Mouse (Mus musculus): ENCODE data around the gene Haus2. TPM values are rescaled to one million over a fixed set of nuclear protein-coding genes. Genes with fewer than 3 reads are reported as not detected.

Gene Haus2
- polyA plus RNA-seq, 1 experiment from 2014 or later: 22.3 TPM

- Histone ChIP-seq H3K9ac (no peak overlapping the region), H3K27ac (no peak overlapping the region), H3K9me3 (no peaks in the 10 kb centered on the region), H3K4me1 (replicated peaks) (no peaks in the 10 kb centered on the region), H3K4me3 (replicated peaks) (no peak overlapping the region), H3K4me2 (replicated peaks) (no peak overlapping the region), H3K27me3 (replicated peaks) (no peaks in the 10 kb centered on the region), H3K36me3 (no peaks in the 10 kb centered on the region)
- WGBS: 91% methylated on average over 2 of the region's 2 CpGs
- no peak for ATAC-seq
Measured at GRCm38 (mm10) chr2:120575978-120576377, 33.2 kb upstream of the Haus2 start.

GRCm38 (mm10) chr2:120577799-120578198 is 31.4 kb upstream of the Haus2 start:
- ATAC-seq: 0 out of 2 replicates have a peak, but pooled peaks have one; percentile 23
- no peak overlapping the region for H3K27ac ChIP-seq

GRCm38 (mm10) chr2:120578286-120578685 is 30.9 kb upstream of the Haus2 start:
- Histone ChIP-seq H3K27ac (no peak overlapping the region), H3K36me3 (no peaks in the 10 kb centered on the region), H3K4me2 (replicated peaks) (no peak overlapping the region), H3K9me3 (no peaks in the 10 kb centered on the region), H3K9ac (no peak overlapping the region), H3K4me3 (replicated peaks) (no peak overlapping the region), H3K4me1 (replicated peaks) (no peaks in the 10 kb centered on the region), H3K27me3 (replicated peaks) (no peaks in the 10 kb centered on the region)
- ATAC-seq: peak; percentile 73; the same call in 1 of the 2 replicates
- WGBS: 50% methylated on average over 5 of the region's 5 CpGs

More at GRCm38 (mm10) chr2:120577799-120578198, 31.4 kb upstream of the Haus2 start:
- WGBS: 68% methylated on average over 4 of the region's 4 CpGs
- no peak overlapping the region for H3K4me3 ChIP-seq (replicated peaks)
- no peak overlapping the region for H3K4me2 ChIP-seq (replicated peaks)
- H3K27me3 ChIP-seq (replicated peaks): no peaks in the 10 kb centered on the region
- no peaks in the 10 kb centered on the region for H3K36me3 ChIP-seq
- H3K9ac ChIP-seq: no peak overlapping the region
- no peaks in the 10 kb centered on the region for H3K4me1 ChIP-seq (replicated peaks)
- no peaks in the 10 kb centered on the region for H3K9me3 ChIP-seq

GRCm38 (mm10) chr2:120589759-120590158 is 19.4 kb upstream of the Haus2 start:
- no peak overlapping the region for H3K27ac ChIP-seq
- 85% methylated on average over 5 of the region's 5 CpGs for WGBS
- peaks cover 10% of the 10 kb centered on the region; the same call in 1 of the 2 replicates for H3K36me3 ChIP-seq
- no peak overlapping the region for H3K4me2 ChIP-seq (replicated peaks)
- no peak for ATAC-seq
- no peak overlapping the region for H3K9ac ChIP-seq
- no peak overlapping the region for H3K4me3 ChIP-seq (replicated peaks)
- no peaks in the 10 kb centered on the region for H3K27me3 ChIP-seq (replicated peaks)
- no peaks in the 10 kb centered on the region for H3K9me3 ChIP-seq
- H3K4me1 ChIP-seq (replicated peaks): no peaks in the 10 kb centered on the region

- Histone ChIP-seq H3K27ac (no peak overlapping the region), H3K4me2 (replicated peaks) (no peak overlapping the region), H3K9ac (no peak overlapping the region), H3K9me3 (no peaks in the 10 kb centered on the region), H3K27me3 (replicated peaks) (no peaks in the 10 kb centered on the region), H3K36me3 (peaks cover 20% of the 10 kb centered on the region), H3K4me1 (replicated peaks) (no peaks in the 10 kb centered on the region), H3K4me3 (replicated peaks) (no peak overlapping the region)
- ATAC-seq: no peak
- 87% methylated on average over 1 of the region's 1 CpGs for WGBS
Measured at GRCm38 (mm10) chr2:120592227-120592626, 17.0 kb upstream of the Haus2 start.

- Histone ChIP-seq H3K4me1 (replicated peaks) (no peaks in the 10 kb centered on the region), H3K27me3 (replicated peaks) (no peaks in the 10 kb centered on the region), H3K36me3 (peaks cover 31% of the 10 kb centered on the region), H3K9me3 (no peaks in the 10 kb centered on the region), H3K27ac (no peak overlapping the region), H3K4me3 (replicated peaks) (no peak overlapping the region), H3K4me2 (replicated peaks) (no peak overlapping the region), H3K9ac (no peak overlapping the region)
- WGBS: 91% methylated on average over 2 of the region's 2 CpGs
- ATAC-seq: no peak
Measured at GRCm38 (mm10) chr2:120597734-120598133, 11.4 kb upstream of the Haus2 start.

GRCm38 (mm10) chr2:120599506-120599905 is 9.7 kb upstream of the Haus2 start:
- Histone ChIP-seq H3K4me3 (replicated peaks) (no peak overlapping the region), H3K27ac (no peak overlapping the region), H3K4me1 (replicated peaks) (no peaks in the 10 kb centered on the region), H3K27me3 (replicated peaks) (no peaks in the 10 kb centered on the region), H3K9me3 (no peaks in the 10 kb centered on the region), H3K9ac (no peak overlapping the region), H3K36me3 (peaks cover 31% of the 10 kb centered on the region), H3K4me2 (replicated peaks) (no peak overlapping the region)
- no peak for ATAC-seq
- WGBS: 90% methylated on average over 4 of the region's 4 CpGs

- Histone ChIP-seq H3K27me3 (replicated peaks) (no peaks in the 10 kb centered on the region), H3K4me3 (replicated peaks) (no peak overlapping the region), H3K36me3 (no peaks in the 10 kb centered on the region), H3K9me3 (no peaks in the 10 kb centered on the region), H3K27ac (no peak overlapping the region), H3K9ac (no peak overlapping the region), H3K4me1 (replicated peaks) (0 out of 2 replicates have a peak, but pooled peaks cover 7% of the 10 kb centered on the region), H3K4me2 (replicated peaks) (no peak overlapping the region)
- WGBS: 88% methylated on average over 6 of the region's 6 CpGs
- ATAC-seq: no peak
Measured at GRCm38 (mm10) chr2:120606021-120606690, 3.0 kb upstream of the Haus2 start.

- peak; percentile 59 for ATAC-seq
- 87% methylated on average over 5 of the region's 5 CpGs for WGBS
- Histone ChIP-seq H3K27me3 (replicated peaks) (no peaks in the 10 kb centered on the region), H3K27ac (no peak overlapping the region), H3K9ac (no peak overlapping the region), H3K9me3 (no peaks in the 10 kb centered on the region), H3K4me2 (replicated peaks) (no peak overlapping the region), H3K36me3 (peaks cover 14% of the 10 kb centered on the region; the same call in 1 of the 2 replicates), H3K4me3 (replicated peaks) (no peak overlapping the region), H3K4me1 (replicated peaks) (no peaks in the 10 kb centered on the region)
Measured at GRCm38 (mm10) chr2:120616279-120617163, 7.3 kb downstream of the Haus2 start.

GRCm38 (mm10) chr2:120619538-120619937 is 10.4 kb downstream of the Haus2 start:
- H3K4me2 ChIP-seq (replicated peaks): no peak overlapping the region
- no peaks in the 10 kb centered on the region for H3K9me3 ChIP-seq
- H3K27me3 ChIP-seq (replicated peaks): no peaks in the 10 kb centered on the region
- H3K27ac ChIP-seq: no peak overlapping the region
- peaks cover 14% of the 10 kb centered on the region; the same call in 1 of the 2 replicates for H3K36me3 ChIP-seq
- no peak overlapping the region for H3K4me3 ChIP-seq (replicated peaks)
- H3K4me1 ChIP-seq (replicated peaks): no peaks in the 10 kb centered on the region
- WGBS: 100% methylated on average over 1 of the region's 1 CpGs
- no peak for ATAC-seq
- H3K9ac ChIP-seq: no peak overlapping the region

GRCm38 (mm10) chr2:120622920-120623319 is 13.7 kb downstream of the Haus2 start:
- Histone ChIP-seq H3K27ac (no peak overlapping the region), H3K4me2 (replicated peaks) (no peak overlapping the region), H3K4me1 (replicated peaks) (no peaks in the 10 kb centered on the region), H3K9ac (no peak overlapping the region), H3K9me3 (no peaks in the 10 kb centered on the region), H3K4me3 (replicated peaks) (no peak overlapping the region), H3K36me3 (peaks cover 11% of the 10 kb centered on the region; the same call in 1 of the 2 replicates), H3K27me3 (replicated peaks) (no peaks in the 10 kb centered on the region)
- ATAC-seq: no peak

GRCm38 (mm10) chr2:120628076-120628865 is 19.1 kb downstream of the Haus2 start:
- peak overlapping the region; percentile 82 for H3K4me2 ChIP-seq (replicated peaks)
- H3K27me3 ChIP-seq (replicated peaks): no peaks in the 10 kb centered on the region
- peak overlapping the region; percentile 59 for H3K4me3 ChIP-seq (replicated peaks)
- peak; percentile 36 for ATAC-seq
- 28% methylated on average over 10 of the region's 10 CpGs for WGBS
- no peaks in the 10 kb centered on the region for H3K36me3 ChIP-seq
- H3K9me3 ChIP-seq: no peaks in the 10 kb centered on the region
- H3K9ac ChIP-seq: no peak overlapping the region
- 0 out of 2 replicates have a peak, but pooled peaks cover 3% of the 10 kb centered on the region for H3K4me1 ChIP-seq (replicated peaks)
- H3K27ac ChIP-seq: no peak overlapping the region
